Mouse (Mus musculus) urinary bladder, postnatal 4 days (tissue): ENCODE measurements around the gene Rabgap1.
"Not testable (repeated sequence)": the region's sequence is repeated elsewhere in the genome, so short reads cannot be mapped to it uniquely, and the experiment has no call there.

Experiments
- DNase-seq, 2 experiments: peaks; one replicate each; pipeline ENCODE4 v3.0.0; 2021 to 2022; ENCODE audit warnings: low spot score in 2 of 2

The Rabgap1 gene

GRCm38 (mm10) chr2:37442611-37443591 is at the start of gene Rabgap1, which contains the start of the genes Zbtb26 and Zbtb6:
TSS of gene Rabgap1 (plus strand) at chr2:37443279.
TSS of gene Zbtb26 (minus strand) at chr2:37443135.
TSS of gene Zbtb6 (minus strand) at chr2:37443171.
- peak; percentile 95 to 97 for DNase-seq

- DNase-seq: no peak
Observed at GRCm38 (mm10) chr2:37395539-37395938, 47.5 kb upstream of the Rabgap1 start.

- no peak for DNase-seq
Observed at GRCm38 (mm10) chr2:37421903-37422302, 21.2 kb upstream of the Rabgap1 start.

GRCm38 (mm10) chr2:37422306-37423304 is 20.5 kb upstream of the Rabgap1 start, which contains the start of gene Rc3h2:
TSS of gene Rc3h2 (minus strand) at chr2:37422903.
- peak; percentile 93 to 95 for DNase-seq

- no peak for DNase-seq
Observed at GRCm38 (mm10) chr2:37423671-37424070, 19.4 kb upstream of the Rabgap1 start.

GRCm38 (mm10) chr2:37430593-37431464 is 12.2 kb upstream of the Rabgap1 start:
- peak; percentile 73 to 79 for DNase-seq

- DNase-seq: no peak
Observed at GRCm38 (mm10) chr2:37431609-37432008, 11.5 kb upstream of the Rabgap1 start.

GRCm38 (mm10) chr2:37451667-37452375 is 8.7 kb downstream of the Rabgap1 start:
- DNase-seq: peak; percentile 92 to 94

GRCm38 (mm10) chr2:37452376-37452760 is 9.3 kb downstream of the Rabgap1 start:
- DNase-seq: no peak

GRCm38 (mm10) chr2:37460707-37461106 is 17.6 kb downstream of the Rabgap1 start:
- DNase-seq: no peak

GRCm38 (mm10) chr2:37466266-37466665 is 23.2 kb downstream of the Rabgap1 start:
- DNase-seq: no peak

- DNase-seq: no peak
Observed at GRCm38 (mm10) chr2:37479559-37479958, 36.5 kb downstream of the Rabgap1 start.

- DNase-seq: no peak
Observed at GRCm38 (mm10) chr2:37480039-37480438, 37.0 kb downstream of the Rabgap1 start.

GRCm38 (mm10) chr2:37484165-37484564 is 41.1 kb downstream of the Rabgap1 start:
- no peak for DNase-seq

GRCm38 (mm10) chr2:37485370-37485769 is 42.3 kb downstream of the Rabgap1 start:
- no peak for DNase-seq

GRCm38 (mm10) chr2:37486408-37486807 is 43.3 kb downstream of the Rabgap1 start:
- DNase-seq: no peak

- DNase-seq: no peak
Observed at GRCm38 (mm10) chr2:37488956-37489355, 45.9 kb downstream of the Rabgap1 start.

- no peak for DNase-seq
Observed at GRCm38 (mm10) chr2:37497321-37497720, 54.2 kb downstream of the Rabgap1 start.

GRCm38 (mm10) chr2:37505856-37506255 is 62.8 kb downstream of the Rabgap1 start:
- DNase-seq: not testable (repeated sequence)
